Comparison of ENCODE assay signal across 8 mouse cellular contexts in the genomic region with DNA sequence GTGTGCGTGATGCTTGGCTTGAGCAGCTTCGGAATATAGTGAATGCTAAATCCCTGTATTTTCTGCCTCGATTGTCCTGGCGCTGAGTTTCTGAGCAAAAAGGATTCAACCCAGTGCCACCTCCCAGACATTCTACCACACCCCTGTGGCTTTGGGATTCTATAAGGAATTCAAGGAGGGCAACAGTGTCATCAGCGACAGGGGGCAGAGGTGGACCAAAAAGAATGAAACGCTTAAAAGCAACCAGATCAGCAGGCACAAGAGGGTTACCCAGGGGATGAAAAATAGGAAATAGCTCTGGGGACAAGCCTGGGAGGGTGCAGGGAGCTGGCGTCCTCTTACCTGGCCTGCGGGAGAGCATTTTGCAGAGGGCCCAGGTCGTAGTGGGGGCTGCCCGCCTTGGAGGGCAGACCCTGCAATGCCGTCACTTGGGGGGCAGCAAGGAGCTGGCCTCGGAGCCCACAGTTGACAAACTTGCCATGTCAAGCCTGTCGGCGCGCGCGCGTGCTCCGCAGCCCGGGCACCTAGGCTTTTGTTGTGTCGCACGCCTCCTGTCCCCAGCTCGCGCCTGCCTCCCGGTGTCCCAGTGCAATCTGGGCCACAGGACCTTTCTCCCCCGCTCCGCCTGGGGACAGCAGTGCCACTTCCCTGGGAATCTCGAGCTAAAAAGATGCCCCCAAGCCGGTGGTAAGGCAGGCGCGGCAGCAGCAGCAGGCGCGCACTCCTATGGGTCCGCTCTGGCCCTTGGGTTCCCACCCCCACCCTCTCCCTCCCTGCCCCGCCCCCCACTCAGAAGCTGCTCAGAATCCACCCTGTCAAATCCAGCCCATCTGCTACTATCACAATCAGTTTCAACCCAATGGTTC.
DNase-seq lines count a peak whose midpoint lies in the region; ATAC-seq and TF ChIP-seq lines count a peak whose summit lies in the region.

No protein-coding gene starts in this region.

- peaks cover 13% of the 10 kb centered on the region for H3K4me1 ChIP-seq in forebrain, embryonic 14.5 days (ENCODE audit: control insufficient read depth, insufficient read depth, low read length)
- H3K4me1 ChIP-seq in intestine, embryonic 14.5 days (replicated peaks; ENCODE audit: control insufficient read depth, insufficient read depth, low read length): no peaks in the 10 kb centered on the region
- H3K4me1 ChIP-seq in lung, embryonic 14.5 days (ENCODE audit: insufficient read depth): peaks cover 10% of the 10 kb centered on the region; the same call in 1 of the 2 replicates
- peaks cover 2% of the 10 kb centered on the region; the same call in 1 of the 2 replicates for H3K4me1 ChIP-seq in stomach, embryonic 14.5 days (ENCODE audit: control insufficient read depth, insufficient read depth, low read length)
- no peaks in the 10 kb centered on the region for H3K4me1 ChIP-seq in thymus, adult 2 months (replicated peaks; ENCODE audit: control insufficient read depth, insufficient read depth, low read length)

- ATAC-seq in forebrain, embryonic 14.5 days: peak; percentile 89
- peak; percentile 52 for ATAC-seq in intestine, embryonic 14.5 days (replicated peaks; ENCODE audit: low FRiP score, low TSS enrichment, low read depth)
- ATAC-seq in lung, embryonic 14.5 days (ENCODE audit: insufficient read depth): peak; percentile 85
- ATAC-seq in stomach, embryonic 14.5 days (ENCODE audit: insufficient number of reproducible peaks, insufficient read depth, low FRiP score, low read depth): peak; percentile 50; the same call in 1 of the 2 replicates

- no peaks in the 10 kb centered on the region for H3K36me3 ChIP-seq in forebrain, embryonic 14.5 days (ENCODE audit: control insufficient read depth, insufficient read depth, low read length)
- no peaks in the 10 kb centered on the region for H3K36me3 ChIP-seq in intestine, embryonic 14.5 days (ENCODE audit: control insufficient read depth, insufficient read depth, low read length)
- no peaks in the 10 kb centered on the region for H3K36me3 ChIP-seq in lung, embryonic 14.5 days (ENCODE audit: insufficient read depth)
- H3K36me3 ChIP-seq in stomach, embryonic 14.5 days (ENCODE audit: control insufficient read depth, insufficient read depth, low read length): no peaks in the 10 kb centered on the region
- no peaks in the 10 kb centered on the region for H3K36me3 ChIP-seq in thymus, adult 2 months (ENCODE audit: control insufficient read depth, insufficient read depth, low read length)

- peak overlapping the region; percentile 75 for H3K9ac ChIP-seq in forebrain, embryonic 14.5 days (ENCODE audit: low read length)
- H3K9ac ChIP-seq in intestine, embryonic 14.5 days (ENCODE audit: low read length): peak overlapping the region; percentile 50
- H3K9ac ChIP-seq in lung, embryonic 14.5 days: peak overlapping the region; percentile 65
- H3K9ac ChIP-seq in stomach, embryonic 14.5 days (replicated peaks; ENCODE audit: low read depth, low read length): peak overlapping the region; percentile 36

- TF ChIP-seq CTCF in lung, embryonic 14.5 days (IDR thresholded peaks at IDR 0.05; ENCODE audit: low read depth): peak; percentile 8; the same call in 1 of the 2 replicates
- TF ChIP-seq CTCF in thymus, adult 2 months (IDR thresholded peaks at IDR 0.05; ENCODE audit: borderline replicate concordance, control insufficient read depth, extremely low read depth, insufficient read depth, low read length, poor library complexity): no peak

- no peaks in the 10 kb centered on the region for H3K9me3 ChIP-seq in forebrain, embryonic 14.5 days (replicated peaks; ENCODE audit: control insufficient read depth, low read length)
- no peaks in the 10 kb centered on the region for H3K9me3 ChIP-seq in intestine, embryonic 14.5 days (ENCODE audit: control insufficient read depth, low read length)
- no peaks in the 10 kb centered on the region for H3K9me3 ChIP-seq in lung, embryonic 14.5 days (ENCODE audit: low read depth, low read length)
- H3K9me3 ChIP-seq in stomach, embryonic 14.5 days (ENCODE audit: control insufficient read depth, low read depth, low read length): no peaks in the 10 kb centered on the region

- peak overlapping the region; percentile 81 for H3K27ac ChIP-seq in forebrain, embryonic 14.5 days (ENCODE audit: low read depth, low read length)
- no peak overlapping the region for H3K27ac ChIP-seq in intestine, embryonic 14.5 days (ENCODE audit: low read depth)
- 0 out of 2 replicates have a peak overlapping the region, but pooled peaks have one; percentile 30 for H3K27ac ChIP-seq in lung, embryonic 14.5 days (ENCODE audit: low read depth)
- no peak overlapping the region for H3K27ac ChIP-seq in stomach, embryonic 14.5 days (ENCODE audit: low read length)
- no peak overlapping the region for H3K27ac ChIP-seq in thymus, adult 2 months (ENCODE audit: control insufficient read depth, insufficient read depth, low read length)

- WGBS in forebrain, embryonic 14.5 days: 2% methylated on average over 35 of the region's 35 CpGs
- 7% methylated on average over 35 of the region's 35 CpGs for WGBS in intestine, embryonic 14.5 days
- 6% methylated on average over 35 of the region's 35 CpGs for WGBS in lung, embryonic 14.5 days
- WGBS in stomach, embryonic 14.5 days: 7% methylated on average over 32 of the region's 35 CpGs
- 14% methylated on average over 35 of the region's 35 CpGs for WGBS in thymus, adult 2 months

- H3K27me3 ChIP-seq in forebrain, embryonic 14.5 days (replicated peaks; ENCODE audit: control insufficient read depth, insufficient read depth, low read length): no peaks in the 10 kb centered on the region
- H3K27me3 ChIP-seq in intestine, embryonic 14.5 days (replicated peaks; ENCODE audit: control insufficient read depth, insufficient read depth, low read length): no peaks in the 10 kb centered on the region
- H3K27me3 ChIP-seq in lung, embryonic 14.5 days (ENCODE audit: insufficient read depth, low read length): no peaks in the 10 kb centered on the region
- no peaks in the 10 kb centered on the region for H3K27me3 ChIP-seq in stomach, embryonic 14.5 days (ENCODE audit: control insufficient read depth, insufficient read depth, low read length)
- H3K27me3 ChIP-seq in thymus, adult 2 months (ENCODE audit: control insufficient read depth, insufficient read depth, low read length): no peaks in the 10 kb centered on the region

- H3K4me2 ChIP-seq in forebrain, embryonic 14.5 days (ENCODE audit: low read length): peak overlapping the region; percentile 68
- H3K4me2 ChIP-seq in intestine, embryonic 14.5 days (ENCODE audit: low read length): peak overlapping the region; percentile 90
- H3K4me2 ChIP-seq in lung, embryonic 14.5 days: peak overlapping the region; percentile 93
- peak overlapping the region; percentile 95 for H3K4me2 ChIP-seq in stomach, embryonic 14.5 days (replicated peaks; ENCODE audit: low read depth, low read length)

- no peak for TF ChIP-seq POLR2A in thymus, adult 2 months (IDR thresholded peaks at IDR 0.05; ENCODE audit: control insufficient read depth, extremely low read depth, insufficient read depth, low read length, poor library complexity)

- intact Hi-C loops in gastrocnemius, postnatal 36 days (cut with DNase I): no loop called here

- peak overlapping the region; percentile 49 for H3K4me3 ChIP-seq in forebrain, embryonic 14.5 days (ENCODE audit: low read depth, low read length)
- peak overlapping the region; percentile 46 for H3K4me3 ChIP-seq in intestine, embryonic 14.5 days (ENCODE audit: low read depth, low read length)
- peak overlapping the region; percentile 54 for H3K4me3 ChIP-seq in lung, embryonic 14.5 days (ENCODE audit: low read depth, low read length)
- peak overlapping the region; percentile 39 for H3K4me3 ChIP-seq in stomach, embryonic 14.5 days (ENCODE audit: low read depth, low read length)
- no peak overlapping the region for H3K4me3 ChIP-seq in thymus, adult 2 months (ENCODE audit: control insufficient read depth, insufficient read depth, low read length)

- DNase-seq in gastrocnemius, postnatal 10 days: peak; percentile 13
- no peak for DNase-seq in gastrocnemius, postnatal 36 days
- peak; percentile 52 for DNase-seq in ZHBTc4 (ENCODE audit: low read depth, low spot score)
- DNase-seq in forebrain, embryonic 14.5 days (ENCODE audit: low spot score): peak; percentile 81
- DNase-seq in intestine, embryonic 14.5 days (ENCODE audit: low spot score): peak; percentile 75
- DNase-seq in lung, embryonic 14.5 days: peak; percentile 69
- no peak for DNase-seq in thymus, adult 2 months

Comparison
In these comparisons a context has a peak if more than half of its experiments do, and no peak if none do; other contexts are left out.
1. DNase-seq: peak in gastrocnemius, postnatal 10 days (single experiment), ZHBTc4 (single experiment), forebrain, embryonic 14.5 days (single experiment), intestine, embryonic 14.5 days (single experiment) and lung, embryonic 14.5 days (single experiment); none in gastrocnemius, postnatal 36 days (0 of 2) and thymus, adult 2 months (single experiment).
2. H3K27ac ChIP-seq: peak in forebrain, embryonic 14.5 days (single experiment) and lung, embryonic 14.5 days (single experiment); none in intestine, embryonic 14.5 days (single experiment), stomach, embryonic 14.5 days (single experiment) and thymus, adult 2 months (single experiment).
3. Peak in every context shown above with its lines, with median percentiles within 50 percentile points of each other: ATAC-seq, H3K4me2 ChIP-seq and H3K9ac ChIP-seq.